Mouse (Mus musculus): ENCODE measurements around the gene Matn3. TPM values are rescaled to one million over a fixed set of nuclear protein-coding genes. Genes with fewer than 3 reads are reported as not detected.

Gene Matn3
- polyA plus RNA-seq, 1 experiment from 2014 or later: 0.10 TPM

- no peak for ATAC-seq (replicated peaks)
- Histone ChIP-seq H3K4me2 (replicated peaks) (no peak overlapping the region), H3K4me1 (no peaks in the 10 kb centered on the region), H3K4me3 (no peak overlapping the region), H3K27ac (replicated peaks) (no peak overlapping the region), H3K9me3 (no peaks in the 10 kb centered on the region), H3K36me3 (peaks cover 4% of the 10 kb centered on the region; the same call in 1 of the 2 replicates), H3K9ac (replicated peaks) (no peak overlapping the region), H3K27me3 (no peaks in the 10 kb centered on the region)
- 91% methylated on average over 4 of the region's 4 CpGs for WGBS
These were observed 50.6 kb downstream of the Matn3 start for GRCm38 (mm10) chr12:8998318-8998717.

- Histone ChIP-seq H3K36me3 (peaks cover 4% of the 10 kb centered on the region; the same call in 1 of the 2 replicates), H3K9me3 (no peaks in the 10 kb centered on the region), H3K27me3 (no peaks in the 10 kb centered on the region), H3K9ac (replicated peaks) (no peak overlapping the region), H3K27ac (replicated peaks) (no peak overlapping the region), H3K4me3 (no peak overlapping the region), H3K4me2 (replicated peaks) (no peak overlapping the region), H3K4me1 (no peaks in the 10 kb centered on the region)
- WGBS: 4% methylated on average over 5 of the region's 5 CpGs
- peak; percentile 81 for ATAC-seq (replicated peaks)
These were observed 54.4 kb downstream of the Matn3 start for GRCm38 (mm10) chr12:9002038-9002648.

GRCm38 (mm10) chr12:9007146-9007545 is 59.4 kb downstream of the Matn3 start:
- H3K9ac ChIP-seq (replicated peaks): no peak overlapping the region
- H3K4me3 ChIP-seq: no peak overlapping the region
- no peaks in the 10 kb centered on the region for H3K9me3 ChIP-seq
- 58% methylated on average over 4 of the region's 4 CpGs for WGBS
- no peaks in the 10 kb centered on the region for H3K4me1 ChIP-seq
- no peaks in the 10 kb centered on the region for H3K36me3 ChIP-seq
- H3K4me2 ChIP-seq (replicated peaks): no peak overlapping the region
- ATAC-seq (replicated peaks): no peak
- H3K27ac ChIP-seq (replicated peaks): no peak overlapping the region
- H3K27me3 ChIP-seq: no peaks in the 10 kb centered on the region

- no peak for ATAC-seq (replicated peaks)
- 96% methylated on average over 6 of the region's 6 CpGs for WGBS
- Histone ChIP-seq H3K9ac (replicated peaks) (no peak overlapping the region), H3K27me3 (no peaks in the 10 kb centered on the region), H3K4me2 (replicated peaks) (no peak overlapping the region), H3K27ac (replicated peaks) (no peak overlapping the region), H3K4me3 (no peak overlapping the region), H3K9me3 (no peaks in the 10 kb centered on the region), H3K4me1 (no peaks in the 10 kb centered on the region), H3K36me3 (peaks cover 2% of the 10 kb centered on the region; the same call in 1 of the 2 replicates)
These were observed 60.1 kb downstream of the Matn3 start for GRCm38 (mm10) chr12:9007811-9008210.

GRCm38 (mm10) chr12:9010311-9010710 is 62.6 kb downstream of the Matn3 start:
- Histone ChIP-seq H3K27me3 (no peaks in the 10 kb centered on the region), H3K4me3 (no peak overlapping the region), H3K4me2 (replicated peaks) (no peak overlapping the region), H3K9me3 (no peaks in the 10 kb centered on the region), H3K36me3 (peaks cover 3% of the 10 kb centered on the region; the same call in 1 of the 2 replicates), H3K9ac (replicated peaks) (no peak overlapping the region), H3K27ac (replicated peaks) (no peak overlapping the region), H3K4me1 (no peaks in the 10 kb centered on the region)
- no peak for ATAC-seq (replicated peaks)
- 73% methylated on average over 4 of the region's 4 CpGs for WGBS

- Histone ChIP-seq H3K4me3 (no peak overlapping the region), H3K4me2 (replicated peaks) (no peak overlapping the region), H3K27ac (replicated peaks) (no peak overlapping the region), H3K4me1 (no peaks in the 10 kb centered on the region), H3K9ac (replicated peaks) (no peak overlapping the region), H3K27me3 (no peaks in the 10 kb centered on the region), H3K9me3 (no peaks in the 10 kb centered on the region), H3K36me3 (peaks cover 13% of the 10 kb centered on the region)
- 97% methylated on average over 9 of the region's 9 CpGs for WGBS
- ATAC-seq (replicated peaks): no peak
These were observed 68.6 kb downstream of the Matn3 start for GRCm38 (mm10) chr12:9016376-9016775.

- no peak overlapping the region for H3K27ac ChIP-seq (replicated peaks)
- H3K4me2 ChIP-seq (replicated peaks): no peak overlapping the region
- 90% methylated on average over 8 of the region's 8 CpGs for WGBS
- no peaks in the 10 kb centered on the region for H3K4me1 ChIP-seq
- H3K36me3 ChIP-seq: peaks cover 13% of the 10 kb centered on the region
- no peak overlapping the region for H3K9ac ChIP-seq (replicated peaks)
- H3K27me3 ChIP-seq: no peaks in the 10 kb centered on the region
- no peak for ATAC-seq (replicated peaks)
- no peak overlapping the region for H3K4me3 ChIP-seq
- no peaks in the 10 kb centered on the region for H3K9me3 ChIP-seq
These were observed 72.7 kb downstream of the Matn3 start for GRCm38 (mm10) chr12:9020431-9020830.

GRCm38 (mm10) chr12:9020986-9021385 is 73.3 kb downstream of the Matn3 start:
- no peaks in the 10 kb centered on the region for H3K4me1 ChIP-seq
- WGBS: 77% methylated on average over 3 of the region's 3 CpGs
- H3K27me3 ChIP-seq: no peaks in the 10 kb centered on the region

More at GRCm38 (mm10) chr12:9020986-9021385, 73.3 kb downstream of the Matn3 start:
- no peak overlapping the region for H3K4me3 ChIP-seq
- H3K9ac ChIP-seq (replicated peaks): no peak overlapping the region
- ATAC-seq (replicated peaks): no peak
- no peak overlapping the region for H3K4me2 ChIP-seq (replicated peaks)
- H3K36me3 ChIP-seq: peaks cover 13% of the 10 kb centered on the region
- H3K27ac ChIP-seq (replicated peaks): no peak overlapping the region
- no peaks in the 10 kb centered on the region for H3K9me3 ChIP-seq

Other genes with a start within 250 kb of the Matn3 start
- 28.7 and 28.8 TPM in 2 replicates for gene Sdc1, start 176.6 kb upstream of the Matn3 start, polyA plus RNA-seq (2015; fragmentation: Nextera tagmentation; extraction: Ambion mirVana)
- 258 and 292 TPM in 2 replicates for gene Laptm4a, start 26.3 kb upstream of the Matn3 start, polyA plus RNA-seq (2015; fragmentation: Nextera tagmentation; extraction: Ambion mirVana)
- 23.5 and 24.4 TPM in 2 replicates for gene Wdr35, start 26.0 kb downstream of the Matn3 start, polyA plus RNA-seq (2015; fragmentation: Nextera tagmentation; extraction: Ambion mirVana)
- 11.4 and 13.8 TPM in 2 replicates for gene Ttc32, start 82.1 kb downstream of the Matn3 start, polyA plus RNA-seq (2015; fragmentation: Nextera tagmentation; extraction: Ambion mirVana)

Data from forebrain, embryonic 15.5 days (tissue).